Mouse (Mus musculus) limb, embryonic 13.5 days (tissue): Measurements from ENCODE around the gene Rere. TPM values are rescaled to one million over a fixed set of nuclear protein-coding genes. Genes with fewer than 3 reads are reported as not detected.

Source experiments
- ATAC-seq: fragments of 200-750 bp; cut with Nextera tagmentation; 2 replicates; pipeline ENCODE4 v1.8.0; 2017; ENCODE audit warnings: low read depth, moderate number of reproducible peaks, moderate TSS enrichment; ENCODE audit not compliant: low FRiP score
- H3K27ac ChIP-seq: fragments of 300-500 bp; sonication (generic); 2 replicates; pipeline ENCODE4 v1.5.1; 2015; ENCODE audit warnings: inconsistent platforms, mild to moderate bottlenecking, moderate library complexity
- H3K27me3 ChIP-seq: fragments of 300-500 bp; sonication (generic); 2 replicates; pipeline ENCODE4 v1.6.1; 2015; ENCODE audit warnings: mild to moderate bottlenecking, inconsistent platforms
- H3K36me3 ChIP-seq: fragments of 300-500 bp; sonication (generic); 2 replicates; pipeline ENCODE4 v1.6.1; 2015; ENCODE audit warnings: inconsistent platforms, mild to moderate bottlenecking, moderate library complexity
- H3K4me1 ChIP-seq: fragments of 300-500 bp; sonication (generic); 2 replicates; pipeline ENCODE4 v1.6.1; 2015; ENCODE audit warnings: inconsistent platforms
- H3K4me2 ChIP-seq: fragments of 300-500 bp; sonication (generic); replicated peaks from 2 replicates; pipeline ENCODE4 v1.6.1; 2015; ENCODE audit warnings: inconsistent platforms, mild to moderate bottlenecking, moderate library complexity
- H3K4me3 ChIP-seq: fragments of 300-500 bp; sonication (generic); 2 replicates; pipeline ENCODE4 v1.5.1; 2015; ENCODE audit warnings: moderate library complexity, mild to moderate bottlenecking, inconsistent platforms
- H3K9ac ChIP-seq: fragments of 300-500 bp; sonication (generic); 2 replicates; pipeline ENCODE4 v1.6.1; 2015; ENCODE audit warnings: mild to moderate bottlenecking, inconsistent platforms
- H3K9me3 ChIP-seq: fragments of 300-500 bp; sonication (generic); 2 replicates; pipeline ENCODE4 v1.6.1; 2016; ENCODE audit warnings: inconsistent platforms
- WGBS: fragments of 180-500 bp; shearing (Covaris S2); methylation state at CpG from one replicate; pipeline ENCODE4 v1.1.7; 2015; 5-methylcytosine and 5-hydroxymethylcytosine counted together
- polyA plus RNA-seq: library from polyadenylated mRNA; unstranded; fragments of >200 nt; fragmentation: Nextera tagmentation; extraction: Ambion mirVana; gene quantifications from 2 replicates; pipeline ENCODE4 v1.2.1, GENCODE M21; 2015

Gene Rere
- polyA plus RNA-seq, 1 experiment from 2014 or later: 24.2 TPM

DNA sequence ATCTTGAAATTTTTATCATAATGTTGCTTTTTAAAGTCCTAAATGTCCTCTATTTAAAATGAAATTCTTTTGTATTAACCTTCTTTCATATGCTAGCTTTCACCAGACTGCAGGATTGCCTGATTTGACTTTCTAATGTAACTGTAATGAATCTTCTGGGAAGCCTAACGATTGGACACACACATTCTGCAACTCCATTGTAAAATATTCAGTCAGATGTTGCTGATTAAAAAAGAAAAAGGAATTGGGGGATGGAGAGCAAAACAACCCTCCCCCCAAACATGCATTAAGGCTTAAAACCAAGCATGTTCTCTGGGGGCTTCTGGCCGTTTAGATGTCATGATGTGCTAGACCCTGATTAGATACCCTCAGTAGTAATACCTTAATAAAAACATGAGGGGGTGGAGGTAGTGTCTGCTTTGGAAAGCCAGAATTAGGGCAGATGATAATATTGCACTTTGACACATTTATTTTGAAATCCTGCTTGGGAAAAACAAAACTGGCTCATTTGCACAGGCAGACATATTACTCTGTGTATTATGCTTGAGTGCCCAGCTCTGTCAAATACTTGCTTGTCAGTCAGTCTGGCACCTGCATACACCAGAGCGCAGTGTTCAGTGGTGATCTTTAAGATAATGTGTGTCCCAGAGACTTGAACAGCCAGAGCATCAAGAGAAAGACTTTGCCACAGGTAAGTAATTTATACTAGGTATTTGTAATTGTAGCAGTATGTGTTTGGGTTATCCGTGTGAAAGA is 52.7 kb downstream of the Rere start:
- no peak overlapping the region for H3K27ac ChIP-seq
- H3K4me3 ChIP-seq: no peak overlapping the region
- no peak for ATAC-seq
- no peak overlapping the region for H3K4me2 ChIP-seq
- WGBS: 60% methylated on average over 4 of the region's 4 CpGs
- no peak overlapping the region for H3K9ac ChIP-seq
- peaks cover 11% of the 10 kb centered on the region for H3K4me1 ChIP-seq
- H3K36me3 ChIP-seq: peaks cover 12% of the 10 kb centered on the region
- H3K9me3 ChIP-seq: 0 out of 2 replicates have a peak, but pooled peaks cover 5% of the 10 kb centered on the region
- H3K27me3 ChIP-seq: no peaks in the 10 kb centered on the region

DNA sequence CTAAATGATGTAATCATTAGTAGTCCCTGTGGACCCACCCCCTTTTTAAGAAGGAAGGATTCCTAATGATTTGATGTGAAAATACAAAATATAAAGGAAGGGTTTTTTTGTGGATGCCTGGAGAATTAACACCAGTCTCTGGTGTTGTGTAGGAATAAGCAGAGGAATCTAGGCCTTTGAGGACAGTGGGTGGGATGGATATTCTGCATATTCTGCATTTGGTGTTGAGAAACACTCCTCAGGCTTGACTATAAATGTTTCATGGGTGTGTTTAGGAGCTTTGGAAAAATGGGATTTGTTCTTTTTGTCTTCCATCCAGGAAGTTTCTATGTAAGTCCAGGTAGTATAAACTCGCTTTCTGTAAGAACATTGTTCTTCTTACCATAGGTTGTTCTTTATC is 55.8 kb downstream of the Rere start:
- WGBS: 94% methylated on average over 1 of the region's 1 CpGs
- no peak overlapping the region for H3K9ac ChIP-seq
- no peak overlapping the region for H3K4me3 ChIP-seq
- peaks cover 7% of the 10 kb centered on the region for H3K36me3 ChIP-seq
- H3K9me3 ChIP-seq: 0 out of 2 replicates have a peak, but pooled peaks cover 5% of the 10 kb centered on the region
- no peak overlapping the region for H3K27ac ChIP-seq
- ATAC-seq: no peak
- no peaks in the 10 kb centered on the region for H3K27me3 ChIP-seq
- H3K4me2 ChIP-seq: no peak overlapping the region
- peaks cover 11% of the 10 kb centered on the region for H3K4me1 ChIP-seq

DNA sequence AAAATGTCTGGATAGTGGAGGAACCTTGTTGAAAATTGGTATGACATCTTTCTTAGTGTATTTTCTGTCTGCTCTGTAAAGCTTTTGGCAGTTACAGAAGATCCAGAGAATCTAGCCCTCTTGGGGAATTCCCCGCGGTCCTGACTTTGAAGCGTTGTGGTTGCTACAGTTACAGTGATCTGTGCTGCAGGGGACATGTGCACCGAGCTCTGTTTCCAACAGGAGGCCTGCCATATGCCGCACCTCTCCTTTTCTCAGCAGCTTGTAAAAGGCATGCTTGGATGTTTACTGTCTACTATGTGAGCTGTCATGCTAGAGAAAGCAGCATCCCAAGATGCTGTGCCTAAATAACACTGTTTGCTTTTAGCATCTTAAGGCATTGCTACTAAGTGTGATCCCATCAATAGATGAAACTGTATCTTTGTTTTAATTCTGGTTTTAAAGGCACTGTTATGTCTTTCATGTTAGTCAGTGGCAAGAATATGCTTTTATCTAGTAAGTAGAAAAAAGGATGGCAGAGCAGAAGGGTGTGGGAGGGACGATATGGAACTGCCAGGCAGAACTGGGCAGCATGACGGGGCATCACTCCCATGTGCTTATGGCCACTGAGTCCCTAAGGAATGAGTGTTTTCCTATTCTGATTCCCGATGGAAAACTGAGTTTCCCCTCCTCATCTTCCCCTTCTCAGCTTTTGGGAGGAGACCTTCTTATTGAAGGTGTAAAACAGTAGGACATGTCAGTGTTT is 57.6 kb downstream of the Rere start:
- no peaks in the 10 kb centered on the region for H3K27me3 ChIP-seq
- H3K9ac ChIP-seq: no peak overlapping the region
- H3K27ac ChIP-seq: no peak overlapping the region
- no peak overlapping the region for H3K4me2 ChIP-seq
- H3K9me3 ChIP-seq: 0 out of 2 replicates have a peak, but pooled peaks cover 5% of the 10 kb centered on the region
- WGBS: 46% methylated on average over 8 of the region's 8 CpGs
- peaks cover 7% of the 10 kb centered on the region for H3K36me3 ChIP-seq
- H3K4me1 ChIP-seq: peaks cover 22% of the 10 kb centered on the region
- no peak for ATAC-seq
- no peak overlapping the region for H3K4me3 ChIP-seq

DNA sequence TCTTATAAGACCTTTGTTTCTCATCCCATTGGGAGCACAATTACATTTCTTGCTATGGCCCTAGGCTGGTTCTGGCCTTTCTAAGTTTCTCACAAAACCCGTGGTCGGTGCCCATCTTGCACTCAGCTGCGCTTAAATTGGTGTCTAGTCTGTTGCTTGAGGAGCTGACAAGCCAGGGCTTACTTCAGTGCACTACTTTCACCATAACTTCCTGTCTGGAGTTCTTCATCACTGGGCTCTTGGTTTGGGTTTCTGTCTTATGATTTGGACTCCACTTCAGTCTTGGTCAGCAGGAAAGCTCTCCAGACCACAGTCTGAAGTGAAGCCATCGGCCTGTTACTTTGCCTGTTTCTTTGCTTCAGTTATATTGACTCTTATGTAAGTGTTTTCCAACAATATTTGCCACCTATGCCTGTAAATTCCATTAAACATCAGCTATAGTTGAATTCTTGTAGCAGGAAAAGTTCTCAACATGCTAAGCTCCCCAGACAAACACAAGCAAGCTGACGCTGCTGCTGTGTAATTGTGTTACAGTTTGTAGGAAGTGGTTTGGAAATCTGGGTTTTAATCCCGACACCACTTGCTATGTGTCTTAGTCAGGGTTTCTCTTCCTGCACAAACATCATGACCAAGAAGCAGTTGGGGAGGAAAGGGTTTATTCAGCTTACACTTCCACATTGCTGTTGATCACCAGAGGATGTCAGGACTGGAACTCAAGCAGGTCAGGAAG is 59.5 kb downstream of the Rere start:
- Histone ChIP-seq H3K4me1 (peaks cover 22% of the 10 kb centered on the region), H3K27me3 (no peaks in the 10 kb centered on the region), H3K9ac (no peak overlapping the region), H3K36me3 (peaks cover 1% of the 10 kb centered on the region; the same call in 1 of the 2 replicates), H3K27ac (no peak overlapping the region), H3K4me2 (no peak overlapping the region), H3K4me3 (no peak overlapping the region), H3K9me3 (no peaks in the 10 kb centered on the region)
- no peak for ATAC-seq
- 91% methylated on average over 6 of the region's 6 CpGs for WGBS

DNA sequence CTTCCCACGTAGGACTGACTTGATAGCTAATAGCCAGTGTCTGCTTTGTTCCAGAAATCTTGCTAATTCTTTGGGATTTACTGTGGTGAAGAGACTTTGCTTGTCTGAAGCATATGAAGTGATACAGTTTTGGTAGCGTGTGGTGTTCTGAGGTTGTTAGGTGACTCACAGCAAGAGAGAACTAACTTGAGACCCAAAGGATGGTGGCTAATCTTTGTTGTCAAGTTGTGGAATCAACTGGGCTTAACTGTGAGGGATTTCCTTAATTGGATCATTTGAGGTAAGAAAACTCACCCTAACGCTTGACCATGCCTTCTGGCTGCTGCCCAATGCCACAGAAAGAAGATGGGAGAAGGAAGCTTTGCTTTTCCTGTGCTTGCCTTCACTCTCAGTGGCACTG is 63.1 kb downstream of the Rere start:
- H3K27me3 ChIP-seq: no peaks in the 10 kb centered on the region
- no peak overlapping the region for H3K4me2 ChIP-seq
- H3K27ac ChIP-seq: no peak overlapping the region
- no peak for ATAC-seq
- H3K36me3 ChIP-seq: no peaks in the 10 kb centered on the region
- H3K9me3 ChIP-seq: no peaks in the 10 kb centered on the region
- no peak overlapping the region for H3K4me3 ChIP-seq
- no peak overlapping the region for H3K9ac ChIP-seq
- peaks cover 35% of the 10 kb centered on the region for H3K4me1 ChIP-seq
- 78% methylated on average over 3 of the region's 3 CpGs for WGBS

DNA sequence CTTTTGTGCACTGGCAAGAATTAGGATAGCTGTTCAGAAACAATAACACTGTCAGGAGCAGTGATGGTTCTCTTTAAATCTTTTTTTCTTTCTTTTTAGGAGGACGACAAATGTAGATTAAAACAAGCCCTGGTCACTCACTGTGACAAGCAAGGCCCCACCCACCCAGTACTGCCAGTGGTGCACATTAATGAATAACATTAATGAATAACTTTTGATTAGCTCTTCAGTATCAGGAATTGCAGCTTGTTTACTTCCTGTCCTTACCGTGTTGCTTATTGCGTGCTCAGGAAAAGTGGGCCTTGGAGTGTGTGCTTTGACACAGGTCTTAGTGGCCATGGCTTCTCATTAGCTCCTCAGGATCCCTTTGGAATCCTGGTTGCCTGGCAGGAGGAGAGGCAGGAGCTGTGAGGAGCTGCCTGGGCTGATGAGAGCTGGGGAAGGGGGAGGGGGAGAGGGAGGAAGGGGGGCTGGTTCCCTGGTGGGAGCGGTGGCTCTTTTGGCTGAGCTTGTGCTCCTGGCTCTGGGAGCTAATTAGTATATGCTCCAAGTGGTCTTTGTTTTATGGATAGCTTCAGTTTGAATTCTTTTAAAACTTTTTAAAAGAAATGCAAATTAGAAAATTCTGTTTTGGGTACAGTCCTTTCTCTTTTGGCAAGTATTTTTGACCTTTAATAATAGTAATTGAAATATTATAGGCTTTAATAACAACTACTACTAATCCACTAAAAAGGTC is 65.4 kb downstream of the Rere start:
- ATAC-seq: peak; percentile 51; the same call in 1 of the 2 replicates
- Histone ChIP-seq H3K4me3 (no peak overlapping the region), H3K9me3 (no peaks in the 10 kb centered on the region), H3K27ac (no peak overlapping the region), H3K36me3 (no peaks in the 10 kb centered on the region), H3K4me1 (peaks cover 45% of the 10 kb centered on the region), H3K27me3 (no peaks in the 10 kb centered on the region), H3K4me2 (no peak overlapping the region), H3K9ac (no peak overlapping the region)
- WGBS: 18% methylated on average over 4 of the region's 4 CpGs

DNA sequence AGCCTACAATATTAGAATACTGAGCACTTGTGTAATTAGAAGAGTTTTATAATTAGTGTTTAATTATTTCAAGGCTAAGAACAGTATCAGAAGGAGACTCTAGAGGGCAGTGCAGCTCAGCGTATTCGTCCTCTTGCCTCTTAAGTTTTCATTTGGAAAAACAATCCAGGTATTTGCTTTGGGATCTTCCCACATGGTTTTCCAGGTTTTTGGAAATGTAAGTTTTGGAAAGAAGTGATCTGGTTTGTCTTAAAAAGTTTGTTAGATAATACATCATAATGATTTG is 65.9 kb downstream of the Rere start:
- no peak for ATAC-seq
- Histone ChIP-seq H3K4me1 (peaks cover 45% of the 10 kb centered on the region), H3K9ac (no peak overlapping the region), H3K9me3 (no peaks in the 10 kb centered on the region), H3K36me3 (no peaks in the 10 kb centered on the region), H3K27me3 (no peaks in the 10 kb centered on the region), H3K4me2 (no peak overlapping the region), H3K27ac (no peak overlapping the region), H3K4me3 (no peak overlapping the region)
- 9% methylated on average over 2 of the region's 2 CpGs for WGBS

DNA sequence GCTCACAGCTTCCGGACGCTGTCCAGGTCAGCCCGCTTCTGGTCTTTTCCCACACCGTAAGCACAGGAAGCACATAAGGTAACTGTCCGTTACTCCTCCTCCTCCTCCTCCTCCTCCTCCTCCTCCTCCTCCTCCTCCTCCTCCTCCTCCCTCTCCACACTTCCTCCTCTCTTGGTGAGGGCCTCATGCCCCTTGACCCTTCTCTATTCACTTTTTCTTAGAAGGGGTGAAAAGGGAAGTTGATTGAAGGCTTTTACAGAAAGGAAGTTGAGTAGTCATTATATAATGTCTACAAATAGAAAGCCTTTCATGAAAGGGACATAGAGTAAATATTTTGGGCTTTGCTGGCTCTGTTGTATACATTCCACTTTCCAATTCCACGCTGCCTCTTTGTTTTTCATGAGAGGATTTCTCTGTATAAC is 68.2 kb downstream of the Rere start:
- WGBS: 76% methylated on average over 6 of the region's 6 CpGs
- ATAC-seq: no peak
- H3K27me3 ChIP-seq: no peaks in the 10 kb centered on the region
- H3K9me3 ChIP-seq: no peaks in the 10 kb centered on the region
- no peaks in the 10 kb centered on the region for H3K36me3 ChIP-seq
- H3K9ac ChIP-seq: no peak overlapping the region
- no peak overlapping the region for H3K4me2 ChIP-seq
- peaks cover 30% of the 10 kb centered on the region for H3K4me1 ChIP-seq
- no peak overlapping the region for H3K4me3 ChIP-seq
- H3K27ac ChIP-seq: no peak overlapping the region

DNA sequence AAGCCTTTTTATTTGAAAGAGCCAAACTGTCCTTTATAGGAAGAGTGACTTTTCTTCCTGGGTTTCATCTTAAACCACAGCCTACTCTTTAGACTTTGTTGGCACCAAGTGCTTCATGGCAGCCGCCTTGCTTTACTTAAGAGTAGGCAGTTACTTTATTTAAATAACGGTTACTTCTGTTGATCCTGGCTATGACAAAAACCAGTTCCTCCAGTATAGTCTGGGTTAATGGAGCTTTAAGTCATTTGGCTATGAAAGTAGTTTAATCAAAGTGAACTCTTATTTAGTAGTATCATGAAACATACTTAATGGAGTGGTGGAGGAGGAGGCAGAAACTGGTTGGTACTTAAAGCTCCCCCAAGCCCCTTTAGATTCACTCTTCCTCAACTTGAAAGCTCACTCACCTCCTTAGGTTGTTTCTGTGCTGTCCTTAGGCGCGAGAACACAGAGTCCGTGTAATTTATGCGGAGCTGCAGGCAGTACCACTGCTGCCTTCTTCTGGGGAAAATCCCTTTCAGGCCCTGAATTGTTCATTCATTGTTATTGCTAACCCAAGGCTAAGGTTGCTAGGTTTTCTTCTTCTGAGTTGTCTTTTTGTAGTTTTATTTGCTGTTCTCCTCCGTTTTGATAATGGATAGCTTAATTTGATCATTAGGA is 70.1 kb downstream of the Rere start:
- H3K4me1 ChIP-seq: peaks cover 29% of the 10 kb centered on the region
- no peaks in the 10 kb centered on the region for H3K9me3 ChIP-seq
- H3K4me2 ChIP-seq: no peak overlapping the region
- no peak overlapping the region for H3K27ac ChIP-seq
- no peaks in the 10 kb centered on the region for H3K27me3 ChIP-seq
- 55% methylated on average over 7 of the region's 7 CpGs for WGBS
- H3K36me3 ChIP-seq: no peaks in the 10 kb centered on the region
- H3K9ac ChIP-seq: no peak overlapping the region
- ATAC-seq: no peak
- no peak overlapping the region for H3K4me3 ChIP-seq

DNA sequence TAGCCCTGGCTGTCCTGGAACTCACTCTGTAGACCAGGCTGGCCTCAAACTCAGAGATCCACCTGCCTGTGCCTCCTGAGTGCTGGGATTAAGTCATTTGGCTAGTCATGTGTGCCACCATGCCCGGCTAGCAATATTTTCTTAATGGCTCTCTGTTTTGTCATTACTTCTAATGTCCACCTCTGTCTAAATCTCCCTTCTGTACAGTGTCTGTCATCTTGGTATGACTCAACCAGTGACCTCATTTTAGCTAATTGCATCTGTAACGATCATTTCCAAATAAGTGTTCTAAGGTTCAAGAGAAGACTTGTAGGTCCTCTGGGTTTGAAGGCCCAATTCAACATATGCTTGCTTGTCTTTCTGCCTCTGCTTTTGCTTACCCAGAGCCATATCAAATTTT is 71.3 kb downstream of the Rere start:
- Histone ChIP-seq H3K27ac (no peak overlapping the region), H3K27me3 (no peaks in the 10 kb centered on the region), H3K9ac (no peak overlapping the region), H3K36me3 (no peaks in the 10 kb centered on the region), H3K4me1 (peaks cover 21% of the 10 kb centered on the region), H3K4me2 (no peak overlapping the region), H3K4me3 (no peak overlapping the region), H3K9me3 (no peaks in the 10 kb centered on the region)
- 87% methylated on average over 2 of the region's 2 CpGs for WGBS
- ATAC-seq: no peak

DNA sequence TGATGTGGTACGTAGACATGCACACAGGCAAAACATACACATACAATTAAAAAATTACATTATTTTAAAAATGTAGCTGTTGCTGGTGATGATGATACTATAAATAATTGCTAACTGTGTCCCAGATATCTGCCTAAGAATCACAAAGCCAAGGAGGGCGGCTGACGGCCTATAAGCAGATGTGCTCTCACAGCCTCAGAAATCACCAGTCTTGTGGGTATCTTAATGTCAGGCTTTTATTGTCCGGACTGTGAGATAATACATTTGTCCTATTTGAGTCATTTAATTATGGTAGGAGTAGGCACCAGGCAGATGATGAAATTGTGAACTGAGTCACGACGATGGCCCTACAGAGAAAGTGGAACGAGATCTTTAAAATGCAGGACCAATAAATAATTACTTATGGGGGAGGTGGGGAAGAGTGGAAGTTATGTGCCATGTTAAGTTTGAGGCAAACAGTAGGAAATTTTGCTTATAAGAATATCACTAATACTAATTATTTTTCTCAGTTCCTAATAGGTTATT is 72.0 kb downstream of the Rere start:
- no peaks in the 10 kb centered on the region for H3K36me3 ChIP-seq
- H3K27ac ChIP-seq: no peak overlapping the region
- H3K27me3 ChIP-seq: no peaks in the 10 kb centered on the region
- H3K4me3 ChIP-seq: no peak overlapping the region
- H3K9me3 ChIP-seq: no peaks in the 10 kb centered on the region
- WGBS: 90% methylated on average over 7 of the region's 7 CpGs
- H3K4me1 ChIP-seq: peaks cover 19% of the 10 kb centered on the region
- H3K9ac ChIP-seq: no peak overlapping the region
- no peak overlapping the region for H3K4me2 ChIP-seq
- ATAC-seq: no peak
